Mouse (Mus musculus): ENCODE measurements at regions not wholly inside any gene's neighbourhood (a gene's known extent, or its start where the extent isn't known, plus 50 kb on each side); places are given as distances from the start of the nearest gene placed in this dataset.

DNA sequence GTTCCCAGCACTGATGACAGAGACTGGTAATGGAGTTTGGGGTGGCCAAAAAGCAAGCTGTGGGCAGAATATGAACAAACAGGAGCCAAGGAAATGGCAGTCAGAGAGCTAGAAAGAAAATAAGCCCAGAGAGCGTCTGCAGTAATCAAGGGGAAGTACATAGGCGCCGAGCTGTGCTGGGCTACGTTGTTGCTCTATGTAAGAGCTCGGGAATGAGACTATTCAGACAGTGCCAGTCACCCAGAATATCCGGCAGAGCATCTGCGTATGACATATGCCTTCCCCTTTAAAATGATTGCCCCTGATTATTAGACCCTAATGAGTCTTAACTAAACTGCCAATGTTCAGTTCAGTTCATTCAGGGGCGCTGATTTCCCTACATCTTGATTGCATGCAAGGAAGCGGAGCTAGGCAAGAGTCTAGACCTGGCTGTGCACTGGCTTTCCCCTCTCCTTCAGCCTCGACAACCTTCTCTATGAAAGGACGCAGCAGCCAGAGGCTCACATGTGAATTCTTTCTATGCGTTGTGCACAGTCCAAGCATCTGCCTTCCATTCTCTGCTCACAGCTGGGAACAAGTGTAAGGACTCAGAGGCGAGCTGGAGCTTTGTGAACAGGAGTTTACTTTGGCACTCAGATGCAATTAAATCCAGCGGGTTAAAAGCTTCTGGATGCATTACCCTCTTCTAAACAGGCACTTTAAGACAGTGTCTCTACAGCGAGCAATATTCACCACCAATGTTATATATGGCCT is 125.7 kb upstream of the Gdf10 start:
- no peak for DNase-seq

DNA sequence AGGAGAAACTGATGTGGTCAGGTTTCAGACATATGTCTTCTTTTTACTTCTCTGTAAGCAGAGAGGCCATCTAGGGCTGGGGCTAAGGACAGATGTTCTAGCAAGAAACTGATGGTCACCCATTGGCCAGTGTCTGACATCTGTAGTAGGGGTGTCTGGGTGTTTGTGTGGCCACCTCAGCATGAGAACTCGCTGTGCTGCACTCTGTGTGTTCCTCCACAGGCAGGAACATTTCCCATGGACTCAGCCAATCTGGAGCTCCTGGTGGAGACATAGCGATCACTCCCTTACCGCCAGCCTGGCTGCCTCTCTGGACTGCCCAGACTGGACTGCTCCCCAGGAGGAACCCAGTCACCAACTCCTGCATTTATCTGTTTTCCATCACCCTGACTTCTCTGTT is 119.1 kb upstream of the Gdf10 start:
- no peak for DNase-seq

GRCm38 (mm10) chr14:33804721-33805120 is 118.7 kb upstream of the Gdf10 start:
- DNase-seq = no peak

DNA sequence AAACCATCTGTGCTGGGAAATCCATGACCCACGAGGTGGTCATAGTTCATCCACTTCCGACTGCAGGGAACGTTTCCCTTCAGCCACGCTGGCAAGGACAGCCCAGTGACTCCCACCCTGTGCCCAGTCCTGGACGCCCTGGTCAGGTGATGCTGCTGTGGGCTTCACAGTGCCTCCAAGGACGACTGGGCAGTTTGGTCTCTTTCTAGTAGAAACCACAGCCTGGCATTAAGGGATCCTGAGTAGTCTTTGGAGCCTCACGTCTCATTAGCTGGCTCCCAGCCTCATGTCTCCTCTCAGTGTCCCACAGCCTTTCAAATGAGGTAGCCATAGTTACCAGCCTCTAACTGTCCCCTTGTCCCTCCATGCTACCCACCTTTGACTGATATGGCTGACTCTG is 116.2 kb upstream of the Gdf10 start:
- DNase-seq = no peak

- DNase-seq = peak; percentile 53 to 72
These were observed 114.7 kb upstream of the Gdf10 start for GRCm38 (mm10) chr14:33808593-33809265.

- no peak for DNase-seq
These were observed 112.8 kb upstream of the Gdf10 start for GRCm38 (mm10) chr14:33810584-33810983.

GRCm38 (mm10) chr14:33811241-33811640 is 112.1 kb upstream of the Gdf10 start:
- no peak for DNase-seq

- DNase-seq = no peak
These were observed 111.1 kb upstream of the Gdf10 start for GRCm38 (mm10) chr14:33812266-33812665.

- no peak for DNase-seq
These were observed 110.6 kb upstream of the Gdf10 start for GRCm38 (mm10) chr14:33812772-33813171.

- no peak for DNase-seq
These were observed 110.1 kb upstream of the Gdf10 start for GRCm38 (mm10) chr14:33813274-33813673.

DNA sequence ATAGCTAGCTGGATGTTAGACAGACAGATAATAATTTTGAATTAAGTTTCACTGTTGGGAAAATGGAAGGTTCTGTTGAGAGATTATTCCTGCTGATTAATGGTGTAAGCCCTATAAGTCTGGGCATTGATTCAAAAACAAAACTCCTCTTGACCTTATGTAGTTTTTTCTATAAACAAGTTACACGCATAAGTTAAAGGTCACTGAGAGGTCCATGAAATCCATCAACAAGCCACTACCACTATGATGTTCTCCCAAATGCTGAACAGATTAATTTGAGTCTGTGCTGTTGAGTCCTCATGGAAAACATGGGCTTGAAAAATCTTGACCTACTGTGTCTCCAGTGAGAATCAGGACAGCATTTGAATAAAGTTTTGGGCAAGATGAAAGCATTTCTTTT is 109.3 kb upstream of the Gdf10 start:
- no peak for DNase-seq

- DNase-seq = no peak
These were observed 108.8 kb upstream of the Gdf10 start for GRCm38 (mm10) chr14:33814599-33814998.

DNA sequence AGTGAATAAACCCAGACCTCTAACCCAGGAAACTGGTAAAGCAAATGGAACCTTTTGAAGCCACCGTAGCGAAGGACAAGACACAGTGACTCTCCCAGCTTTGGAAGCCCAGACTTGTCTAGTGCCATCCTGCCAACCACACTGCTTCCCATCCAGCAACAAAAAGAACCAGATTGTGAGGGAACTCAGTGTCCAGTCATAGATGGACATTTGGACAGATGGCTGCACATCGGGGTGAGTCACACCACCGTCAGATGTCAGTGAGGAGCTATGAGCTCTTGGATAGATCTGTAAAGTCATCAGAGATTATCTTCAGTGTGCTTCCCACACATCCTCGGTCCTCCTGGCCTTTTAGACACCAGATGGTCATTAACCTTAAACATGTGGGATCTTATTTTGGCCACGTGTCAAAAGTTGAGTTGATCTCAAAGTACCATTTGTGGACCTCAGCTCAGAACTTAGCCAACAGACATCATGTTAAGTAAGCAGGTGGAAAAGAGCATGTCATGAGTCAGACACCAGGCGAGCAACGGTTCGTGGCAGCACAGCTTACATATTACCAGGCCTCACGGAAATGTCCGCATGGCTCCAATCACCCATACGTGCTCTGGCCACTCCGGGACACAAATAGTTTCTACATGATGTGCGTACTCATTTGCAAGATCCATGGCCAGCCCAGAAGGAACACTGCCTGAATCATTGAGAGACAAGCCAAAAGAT is 102.7 kb upstream of the Gdf10 start:
- DNase-seq = no peak

- no peak for DNase-seq
These were observed 102.0 kb upstream of the Gdf10 start for GRCm38 (mm10) chr14:33821436-33821835.

DNA sequence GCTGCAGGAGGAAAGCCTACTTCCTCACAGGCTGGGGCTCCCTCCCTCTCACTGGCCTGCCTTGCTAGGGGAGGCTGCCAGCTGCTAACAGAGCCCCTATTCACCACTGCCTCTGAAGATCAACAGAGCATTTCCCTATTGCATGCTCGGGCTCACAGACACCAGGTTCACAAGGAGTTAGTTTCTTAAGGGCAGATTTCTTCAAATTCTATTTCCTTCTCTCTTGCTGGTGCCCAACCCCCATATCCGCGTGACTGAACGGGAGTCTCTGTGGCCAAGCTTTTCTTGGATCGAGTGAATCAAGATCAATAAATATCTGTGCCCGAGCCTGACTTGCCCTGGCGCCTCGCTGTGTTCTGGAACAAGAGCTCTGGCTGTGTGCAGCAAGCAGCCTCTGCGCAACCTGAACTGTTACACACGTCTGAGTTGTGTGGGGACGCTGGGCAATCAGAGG is 98.9 kb upstream of the Gdf10 start:
- DNase-seq = peak; percentile 28 to 40

DNA sequence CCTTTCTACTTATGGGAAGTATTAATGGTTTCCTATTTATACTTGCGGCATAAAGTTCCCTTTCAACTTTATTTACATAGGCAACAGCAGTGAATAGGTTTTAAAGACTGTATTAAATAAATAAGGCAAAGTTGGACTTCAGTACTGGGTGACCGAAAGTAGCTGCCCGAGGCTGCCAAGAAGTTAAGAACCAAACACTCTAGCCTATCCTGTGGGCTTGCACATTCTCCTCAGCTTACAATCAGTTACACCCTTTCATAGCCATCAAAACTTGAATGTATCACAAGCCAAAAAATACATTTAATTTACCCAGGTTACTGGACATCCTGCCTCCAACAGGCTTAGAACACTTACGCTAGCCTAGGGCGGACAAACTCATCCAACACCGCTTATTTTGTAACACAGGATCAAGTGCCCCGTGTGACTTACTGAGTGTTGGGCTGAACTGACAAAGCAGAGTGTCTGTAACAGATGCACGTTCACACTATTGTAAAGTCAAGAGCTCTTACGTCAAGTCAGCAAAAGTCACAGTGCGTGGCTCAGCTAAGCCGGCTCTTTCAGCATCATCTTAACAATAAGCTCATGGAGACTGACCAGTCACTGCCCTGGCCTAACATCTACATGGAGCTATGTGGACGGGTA is 97.3 kb upstream of the Gdf10 start:
- no peak for DNase-seq

DNA sequence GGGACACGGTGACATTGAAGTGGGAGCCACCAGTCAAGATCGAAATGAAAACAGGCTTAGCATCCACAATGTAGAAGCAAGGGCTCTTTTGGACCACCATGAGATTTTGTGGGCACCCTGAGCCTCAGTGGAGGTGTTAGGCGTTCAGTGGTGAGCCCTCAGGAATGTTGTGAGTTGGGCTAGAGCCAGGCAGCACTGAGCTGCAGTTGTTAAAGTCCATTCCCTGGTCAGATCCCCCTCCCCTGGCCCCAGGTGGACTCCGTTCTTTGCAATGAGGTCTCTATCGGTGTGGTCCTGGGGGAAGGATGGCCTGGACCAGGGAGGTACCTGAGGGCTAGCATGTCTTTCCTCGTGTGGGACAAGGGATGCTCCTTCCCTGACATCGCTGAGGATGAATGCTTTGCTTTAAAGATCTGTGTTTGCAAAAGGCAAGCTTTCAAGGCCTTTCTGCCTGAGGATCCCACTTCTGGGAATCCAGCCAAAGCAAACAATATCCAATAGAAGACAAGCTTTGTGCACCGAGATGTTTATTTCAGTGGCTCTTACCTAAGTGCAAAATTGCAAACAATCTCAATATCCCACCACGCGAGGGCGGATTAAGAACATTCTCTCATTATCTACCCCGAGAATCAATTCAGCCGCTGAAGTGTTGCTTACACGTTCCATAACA is 90.6 kb upstream of the Gdf10 start:
- DNase-seq = peak in 1 of 2 experiments; percentile 9

- DNase-seq = no peak
These were observed 87.0 kb upstream of the Gdf10 start for GRCm38 (mm10) chr14:33836341-33836740.

DNA sequence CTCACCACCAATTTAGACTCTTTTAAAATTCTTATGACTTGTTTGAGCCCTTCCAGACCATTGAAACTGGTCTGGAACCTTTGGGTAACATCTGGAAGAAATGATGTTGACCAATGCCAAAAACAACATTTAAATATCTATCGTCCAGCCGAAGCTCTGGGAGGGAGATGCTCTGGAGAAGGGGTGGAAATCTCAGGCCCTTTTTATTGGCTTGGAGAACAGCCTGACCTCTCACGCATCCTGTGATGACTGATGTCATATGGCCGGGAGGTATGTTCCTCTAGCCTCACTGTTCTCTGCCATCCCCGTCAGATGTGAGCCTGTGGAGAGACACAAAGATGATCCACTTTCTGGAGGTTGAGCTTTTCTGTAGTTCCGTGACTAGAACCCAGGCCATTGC is 81.6 kb upstream of the Gdf10 start:
- no peak for DNase-seq

DNA sequence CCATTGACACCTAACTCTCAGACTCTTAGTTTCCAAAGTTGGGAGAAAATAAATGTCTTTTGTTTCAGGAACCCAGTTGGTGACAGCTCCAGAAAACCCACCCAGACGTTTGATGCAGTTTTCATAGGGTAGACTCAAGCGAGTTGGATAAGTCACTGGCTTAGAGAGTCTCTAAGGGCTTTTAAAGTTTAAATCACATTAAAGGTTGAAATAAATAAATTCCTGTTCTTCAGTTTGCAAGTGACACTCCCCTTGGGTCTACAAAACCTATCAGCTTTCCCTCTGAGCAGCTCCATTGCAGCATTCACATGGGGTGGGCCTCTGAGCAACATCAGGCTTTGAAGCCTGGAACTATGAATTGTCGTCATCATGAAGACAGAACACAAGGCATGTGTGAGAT is 69.9 kb upstream of the Gdf10 start:
- no peak for DNase-seq

- DNase-seq = no peak
These were observed 69.2 kb upstream of the Gdf10 start for GRCm38 (mm10) chr14:33854181-33854580.

DNA sequence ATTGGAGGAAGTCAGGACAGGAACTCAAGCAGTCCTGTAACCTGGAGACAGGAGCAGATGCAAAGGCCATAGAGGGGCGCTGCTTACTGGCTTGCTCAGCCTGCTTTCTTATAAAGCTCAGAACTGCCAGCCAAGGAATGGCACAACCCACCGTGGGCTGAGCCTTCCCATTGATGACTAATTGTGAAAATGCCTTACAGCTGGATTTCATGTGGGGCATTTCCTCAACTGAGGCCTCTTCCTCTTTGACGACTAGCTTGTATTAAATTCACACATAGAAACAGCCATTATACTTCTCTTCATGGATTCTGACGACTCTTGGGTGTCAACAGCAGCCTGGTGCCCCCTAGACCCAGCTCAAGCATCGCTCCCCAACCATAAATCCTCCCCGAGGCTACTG is 66.4 kb upstream of the Gdf10 start:
- no peak for DNase-seq

GRCm38 (mm10) chr14:33864796-33865195 is 58.6 kb upstream of the Gdf10 start:
- DNase-seq = no peak

Measured in kidney, postnatal 4 days (tissue).